Mouse (Mus musculus): Measurements from ENCODE around the gene Mme. TPM values are rescaled to one million over a fixed set of nuclear protein-coding genes. Genes with fewer than 3 reads are reported as not detected.

The Mme gene
- polyA plus RNA-seq (2014; fragmentation: Nextera tagmentation; extraction: Ambion mirVana): 4.2 and 5.5 TPM in 2 replicates

DNA sequence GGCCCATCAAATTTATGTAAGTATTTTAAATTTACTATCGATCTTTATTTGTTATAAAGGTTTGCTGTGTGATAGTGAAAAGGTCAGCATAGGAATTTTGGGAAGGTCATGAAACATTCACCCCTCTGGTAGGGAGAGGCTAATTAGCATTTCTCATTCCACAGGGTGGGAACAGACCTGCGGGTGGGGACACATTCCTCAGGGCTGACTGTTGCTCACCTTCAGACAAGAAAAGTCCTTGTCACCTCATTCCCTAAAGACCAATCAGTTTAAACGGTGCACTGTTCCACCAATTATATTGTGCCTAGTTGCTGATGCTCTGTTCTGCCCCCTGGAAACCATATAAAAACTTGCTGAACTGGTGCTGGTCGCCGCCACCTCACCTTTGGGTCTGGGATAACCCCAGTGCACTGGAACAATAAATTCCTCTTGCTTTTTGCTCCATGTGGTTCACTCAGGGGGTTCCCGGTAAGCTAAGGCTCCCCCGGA lies at the start of gene Mme:
Gene Mme, plus strand, starts transcription at position 439 of the 489 bp plus-strand sequence.
- Histone ChIP-seq H3K4me1 (ENCODE audit: insufficient read depth) (no peaks in the 10 kb centered on the region), H3K4me3 (ENCODE audit: low read depth, low read length) (no peak within 1 kb of the TSS), H3K4me2 (no peak within 1 kb of the TSS), H3K9me3 (ENCODE audit: low read depth, low read length) (no peaks in the 10 kb centered on the region), H3K27ac (ENCODE audit: low read depth) (no peak within 1 kb of the TSS), H3K36me3 (ENCODE audit: insufficient read depth) (no peaks in the 10 kb centered on the region), H3K9ac (no peak within 1 kb of the TSS), H3K27me3 (ENCODE audit: insufficient read depth, low read length) (no peaks in the 10 kb centered on the region)
- ATAC-seq (ENCODE audit: insufficient read depth) (no peak), DNase-seq (no peak)
- WGBS: 79% methylated on average over 7 of the region's 7 CpGs
- TF ChIP-seq CTCF (IDR thresholded peaks at IDR 0.05; ENCODE audit: low read depth): no peak

DNA sequence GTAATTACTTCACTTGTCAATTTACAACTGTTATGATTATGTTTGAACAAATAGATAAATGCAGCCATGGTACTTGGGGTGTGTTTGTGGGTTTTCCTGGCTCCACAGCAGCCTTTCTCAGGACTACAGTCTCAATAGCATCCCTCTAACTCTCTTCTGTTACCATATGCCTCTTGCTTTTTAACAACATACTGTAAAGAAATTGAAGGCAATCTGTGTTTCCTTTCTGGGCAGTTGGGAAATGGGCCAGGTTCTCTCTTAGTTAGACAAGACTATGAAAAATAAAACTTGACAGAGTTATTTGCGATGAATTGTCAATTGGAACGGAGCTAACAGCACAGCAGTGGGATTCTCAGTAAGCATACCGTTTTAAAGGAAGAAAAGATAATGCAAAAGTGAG lies 44.8 kb upstream of the Mme start:
- H3K4me3 ChIP-seq (ENCODE audit: low read depth, low read length): no peak overlapping the region
- no peak for ATAC-seq (ENCODE audit: insufficient read depth)
- H3K9me3 ChIP-seq (ENCODE audit: low read depth, low read length): no peaks in the 10 kb centered on the region
- no peaks in the 10 kb centered on the region for H3K4me1 ChIP-seq (ENCODE audit: insufficient read depth)
- H3K27me3 ChIP-seq (ENCODE audit: insufficient read depth, low read length): no peaks in the 10 kb centered on the region
- no peaks in the 10 kb centered on the region for H3K36me3 ChIP-seq (ENCODE audit: insufficient read depth)
- 64% methylated on average over 3 of the region's 3 CpGs for WGBS
- no peak overlapping the region for H3K27ac ChIP-seq (ENCODE audit: low read depth)
- no peak overlapping the region for H3K9ac ChIP-seq
- TF ChIP-seq CTCF (IDR thresholded peaks at IDR 0.05; ENCODE audit: low read depth): no peak
- H3K4me2 ChIP-seq: no peak overlapping the region
- DNase-seq: no peak

DNA sequence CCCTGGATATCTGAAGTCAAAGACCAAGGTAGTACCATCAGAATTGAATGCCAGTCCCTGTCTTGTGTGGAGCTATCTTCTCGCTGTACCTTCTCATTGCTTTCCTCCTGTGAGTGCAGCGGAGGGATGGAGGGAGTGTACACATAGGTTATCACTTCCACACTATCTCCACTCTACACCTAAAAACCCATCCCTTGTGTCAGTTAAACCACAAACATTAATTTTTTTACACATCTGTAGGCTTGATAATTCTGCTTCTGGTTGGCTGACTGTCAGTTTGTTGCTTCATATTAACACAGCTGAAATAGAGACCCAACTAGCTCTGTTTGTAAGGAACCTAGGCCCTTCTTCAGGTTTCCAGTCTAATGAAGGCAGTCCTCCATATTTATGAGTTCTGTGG lies 43.3 kb upstream of the Mme start:
- Histone ChIP-seq H3K4me2 (no peak overlapping the region), H3K4me3 (ENCODE audit: low read depth, low read length) (no peak overlapping the region), H3K27me3 (ENCODE audit: insufficient read depth, low read length) (no peaks in the 10 kb centered on the region), H3K27ac (ENCODE audit: low read depth) (no peak overlapping the region), H3K36me3 (ENCODE audit: insufficient read depth) (no peaks in the 10 kb centered on the region), H3K9ac (no peak overlapping the region), H3K4me1 (ENCODE audit: insufficient read depth) (no peaks in the 10 kb centered on the region), H3K9me3 (ENCODE audit: low read depth, low read length) (no peaks in the 10 kb centered on the region)
- no peak for ATAC-seq (ENCODE audit: insufficient read depth)
- no peak for DNase-seq
- TF ChIP-seq CTCF (IDR thresholded peaks at IDR 0.05; ENCODE audit: low read depth): no peak
- WGBS: 91% methylated on average over 2 of the region's 2 CpGs

DNA sequence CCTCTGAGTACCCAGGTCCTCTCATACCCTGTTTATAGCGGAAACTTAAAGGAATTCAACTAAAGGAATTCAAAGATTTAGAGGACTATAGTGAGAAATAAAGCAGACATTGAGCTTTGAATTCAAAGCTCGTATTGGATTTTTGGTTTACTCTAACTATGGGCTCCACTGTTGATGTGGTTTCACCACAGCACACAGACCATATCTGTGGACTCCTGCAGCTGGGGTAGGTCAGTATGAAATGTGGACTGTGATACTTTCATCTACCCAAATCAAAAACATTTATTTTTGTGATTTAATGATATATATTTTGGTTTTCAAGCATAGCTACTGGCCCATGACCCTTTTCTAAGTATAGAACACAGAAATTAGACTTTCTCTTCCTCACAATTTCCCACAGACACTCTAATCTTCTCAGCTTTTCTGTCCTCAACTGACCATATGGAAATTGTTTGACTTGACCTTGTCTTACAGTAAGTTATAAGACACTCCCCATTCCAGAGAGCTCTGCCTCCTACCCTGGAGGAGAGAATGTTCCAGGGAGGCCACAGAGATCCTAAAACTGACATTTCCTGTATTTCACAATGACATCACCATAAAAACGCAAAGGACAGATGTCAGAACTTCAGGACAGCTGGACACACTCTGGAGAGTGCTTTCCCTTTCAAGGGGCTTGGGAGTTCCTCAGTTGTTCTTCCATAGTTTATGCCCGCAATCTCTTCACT lies 19.3 kb upstream of the Mme start:
- Histone ChIP-seq H3K4me1 (ENCODE audit: insufficient read depth) (no peaks in the 10 kb centered on the region), H3K4me2 (no peak overlapping the region), H3K27me3 (ENCODE audit: insufficient read depth, low read length) (no peaks in the 10 kb centered on the region), H3K4me3 (ENCODE audit: low read depth, low read length) (no peak overlapping the region), H3K36me3 (ENCODE audit: insufficient read depth) (no peaks in the 10 kb centered on the region), H3K9me3 (ENCODE audit: low read depth, low read length) (no peaks in the 10 kb centered on the region), H3K27ac (ENCODE audit: low read depth) (no peak overlapping the region), H3K9ac (no peak overlapping the region)
- no peak for TF ChIP-seq CTCF (IDR thresholded peaks at IDR 0.05; ENCODE audit: low read depth)
- no peak for ATAC-seq (ENCODE audit: insufficient read depth)
- no peak for DNase-seq
- 73% methylated on average over 4 of the region's 4 CpGs for WGBS

DNA sequence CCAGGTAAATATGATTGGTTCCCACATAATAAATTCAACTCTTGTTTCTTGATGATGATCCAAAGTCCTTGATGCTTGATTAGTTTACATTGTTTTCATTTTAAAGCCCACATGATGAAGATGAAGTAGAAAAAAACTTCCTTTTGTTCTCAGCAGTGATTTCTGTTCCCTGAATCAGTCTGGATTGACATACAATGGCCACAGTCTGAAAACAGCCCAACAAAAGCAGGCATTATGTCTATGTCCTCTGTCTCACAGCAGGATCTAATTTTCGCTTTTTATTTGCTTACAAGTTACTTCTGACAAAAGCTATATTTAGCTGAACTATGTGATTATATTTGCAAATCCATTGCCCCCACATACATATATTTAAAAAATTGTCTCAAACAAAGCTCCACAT lies 17.7 kb upstream of the Mme start:
- Histone ChIP-seq H3K36me3 (ENCODE audit: insufficient read depth) (no peaks in the 10 kb centered on the region), H3K4me3 (ENCODE audit: low read depth, low read length) (no peak overlapping the region), H3K9me3 (ENCODE audit: low read depth, low read length) (no peaks in the 10 kb centered on the region), H3K27ac (ENCODE audit: low read depth) (no peak overlapping the region), H3K27me3 (ENCODE audit: insufficient read depth, low read length) (no peaks in the 10 kb centered on the region), H3K9ac (no peak overlapping the region), H3K4me2 (no peak overlapping the region), H3K4me1 (ENCODE audit: insufficient read depth) (no peaks in the 10 kb centered on the region)
- DNase-seq (no peak), ATAC-seq (ENCODE audit: insufficient read depth) (no peak)
- WGBS: 69% methylated on average over 1 of the region's 1 CpGs
- TF ChIP-seq CTCF (IDR thresholded peaks at IDR 0.05; ENCODE audit: low read depth): no peak

DNA sequence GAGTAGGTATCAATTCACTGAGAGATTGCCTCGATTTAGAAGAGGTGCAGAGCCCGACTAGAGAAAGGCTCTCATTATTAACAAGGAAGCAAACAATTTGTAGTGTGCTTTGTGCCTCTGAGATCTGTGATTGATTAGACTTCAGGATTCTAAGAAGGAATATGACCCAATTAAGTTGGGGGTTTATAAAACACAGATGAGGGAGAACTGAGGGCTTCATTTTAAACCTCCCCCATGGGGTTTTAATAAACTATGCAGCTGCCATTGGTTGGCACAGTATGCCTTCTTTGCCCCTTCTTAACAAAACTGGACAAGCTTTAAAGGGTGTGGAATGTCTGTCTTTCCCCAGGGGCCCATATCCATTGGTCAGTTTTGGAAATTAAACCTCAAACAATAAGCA lies 5.4 kb upstream of the Mme start:
- WGBS: 54% methylated on average over 2 of the region's 2 CpGs
- TF ChIP-seq CTCF (IDR thresholded peaks at IDR 0.05; ENCODE audit: low read depth): no peak
- no peak overlapping the region for H3K4me3 ChIP-seq (ENCODE audit: low read depth, low read length)
- H3K36me3 ChIP-seq (ENCODE audit: insufficient read depth): no peaks in the 10 kb centered on the region
- H3K4me2 ChIP-seq: no peak overlapping the region
- no peaks in the 10 kb centered on the region for H3K27me3 ChIP-seq (ENCODE audit: insufficient read depth, low read length)
- no peak overlapping the region for H3K27ac ChIP-seq (ENCODE audit: low read depth)
- no peak overlapping the region for H3K9ac ChIP-seq
- no peaks in the 10 kb centered on the region for H3K9me3 ChIP-seq (ENCODE audit: low read depth, low read length)
- no peaks in the 10 kb centered on the region for H3K4me1 ChIP-seq (ENCODE audit: insufficient read depth)
- ATAC-seq (ENCODE audit: insufficient read depth) (no peak), DNase-seq (no peak)

DNA sequence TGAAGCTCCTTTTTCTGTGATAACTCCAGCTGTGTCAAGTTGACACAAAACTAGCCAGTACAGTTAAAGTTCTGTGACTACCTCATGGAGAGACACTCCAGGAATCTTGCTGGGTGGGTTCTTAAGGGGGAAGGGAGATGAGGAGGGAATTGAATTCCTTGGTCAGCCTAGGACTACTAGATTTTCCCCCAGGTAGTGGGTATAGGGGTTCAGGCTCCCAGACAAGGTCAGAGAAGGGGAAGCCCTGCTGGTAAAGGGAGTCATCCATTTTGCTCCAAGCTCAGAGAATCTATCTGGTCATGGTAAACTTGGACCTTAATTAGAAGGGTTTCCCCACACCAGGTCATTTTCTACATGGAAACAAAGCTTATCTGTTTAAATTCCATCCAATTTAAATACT lies 2.4 kb downstream of the Mme start:
- ATAC-seq (ENCODE audit: insufficient read depth) (no peak), DNase-seq (no peak)
- Histone ChIP-seq H3K9ac (no peak overlapping the region), H3K4me2 (no peak overlapping the region), H3K27me3 (ENCODE audit: insufficient read depth, low read length) (no peaks in the 10 kb centered on the region), H3K36me3 (ENCODE audit: insufficient read depth) (no peaks in the 10 kb centered on the region), H3K27ac (ENCODE audit: low read depth) (no peak overlapping the region), H3K4me1 (ENCODE audit: insufficient read depth) (no peaks in the 10 kb centered on the region), H3K9me3 (ENCODE audit: low read depth, low read length) (no peaks in the 10 kb centered on the region), H3K4me3 (ENCODE audit: low read depth, low read length) (no peak overlapping the region)
- no peak for TF ChIP-seq CTCF (IDR thresholded peaks at IDR 0.05; ENCODE audit: low read depth)
